Mouse (Mus musculus): ENCODE measurements around the gene Vmn1r18. TPM values are rescaled to one million over a fixed set of nuclear protein-coding genes. Genes with fewer than 3 reads are reported as not detected.

Vmn1r18 gene
- polyA plus RNA-seq (2012) = not detected in 2 replicates

GRCm38 (mm10) chr6:57395683-57396082, at the start of gene Vmn1r18:
Gene Vmn1r18 (minus strand): TSS chr6:57395783.

GRCm38 (mm10) chr6:57428630-57429029, 33.0 kb upstream of the Vmn1r18 start, which contains the start of gene Vmn1r20:
Gene Vmn1r20 (plus strand): TSS chr6:57428930.

DNA sequence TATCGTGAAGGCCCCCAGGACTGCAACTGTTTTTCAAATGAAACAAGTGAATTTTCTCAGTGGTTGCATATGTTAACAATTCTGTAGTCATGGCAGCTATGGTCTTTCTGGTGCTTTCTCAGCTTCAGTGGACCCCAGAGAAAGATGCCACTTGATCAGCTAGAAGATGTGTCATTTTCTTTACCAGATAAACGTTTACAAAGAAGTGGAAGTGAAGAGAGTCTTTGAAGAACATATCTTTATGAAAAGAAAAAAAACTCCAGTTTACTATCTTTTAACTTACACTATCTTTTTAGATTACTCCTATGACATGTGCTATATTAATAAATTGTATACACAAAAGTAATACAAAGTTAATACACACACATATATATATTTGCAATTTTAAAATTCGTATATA, 7.9 kb upstream of the Vmn1r18 start, which contains the start of gene Vmn1r19:
Gene Vmn1r19, plus strand, starts transcription at position 301 of the 400 bp plus-strand sequence.

DNA sequence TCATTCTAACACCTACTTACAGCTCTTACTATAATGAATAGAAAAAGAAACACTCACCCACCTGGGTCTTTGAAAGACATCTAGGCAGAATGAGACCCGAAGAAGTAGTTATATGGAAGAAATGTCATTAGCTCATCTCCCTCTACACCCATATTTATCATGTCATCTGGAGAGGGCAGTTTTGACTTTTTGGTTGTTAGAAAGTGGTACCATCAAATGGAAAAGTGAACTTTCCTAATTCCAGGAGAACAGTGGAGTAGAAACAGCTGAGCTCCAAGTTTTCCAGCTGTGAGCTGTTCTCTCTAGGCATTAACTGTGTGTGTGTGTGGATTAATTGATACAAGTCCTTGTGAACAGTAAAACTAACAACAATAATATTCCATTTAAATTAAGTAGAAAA, 32.0 kb downstream of the Vmn1r18 start, which contains the start of gene Vmn1r17:
Gene Vmn1r17, minus strand, starts transcription at position 101 of the 400 bp plus-strand sequence.

DNA sequence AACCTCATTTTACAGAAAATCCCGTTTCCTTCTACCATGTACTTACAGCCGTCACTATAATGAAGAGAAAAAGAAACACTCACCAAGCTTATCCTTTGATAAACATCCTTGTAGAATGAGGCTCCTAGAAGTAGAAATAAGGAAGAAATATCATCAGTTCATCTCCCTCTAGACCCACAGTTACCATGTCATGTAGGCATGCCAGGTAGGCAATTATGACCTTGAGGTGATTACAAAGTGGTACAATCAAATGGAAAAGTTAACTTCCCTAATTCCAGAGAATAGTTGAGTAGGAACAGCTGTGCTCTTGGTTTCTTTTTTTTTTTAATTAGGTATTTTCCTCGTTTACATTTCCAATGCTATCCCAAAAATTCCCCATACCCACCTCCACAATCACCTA, 66.2 kb downstream of the Vmn1r18 start, which contains the start of gene Vmn1r16:
Gene Vmn1r16, minus strand, starts transcription at position 101 of the 400 bp plus-strand sequence.

Other genes with a start within 250 kb of the Vmn1r18 start
- gene Vmn1r12, start 238.9 kb downstream of the Vmn1r18 start, polyA plus RNA-seq (2012) = not detected in 2 replicates
- not detected in 2 replicates for gene Vmn1r13, start 192.5 kb downstream of the Vmn1r18 start, polyA plus RNA-seq (2012)
- gene Vmn1r14, start 164.1 kb downstream of the Vmn1r18 start, polyA plus RNA-seq (2012) = 0.01 TPM in 1 of 2 replicates, not detected in the other
- not detected in 2 replicates for gene Vmn1r15, start 137.8 kb downstream of the Vmn1r18 start, polyA plus RNA-seq (2012)
- gene Vmn1r16, start 66.3 kb downstream of the Vmn1r18 start, polyA plus RNA-seq (2012) = not detected in 2 replicates
- not detected in 2 replicates for gene Vmn1r17, start 32.1 kb downstream of the Vmn1r18 start, polyA plus RNA-seq (2012)
- gene Vmn1r19, start 8.0 kb upstream of the Vmn1r18 start, polyA plus RNA-seq (2012) = not detected in 2 replicates
- not detected in 2 replicates for gene Vmn1r20, start 33.1 kb upstream of the Vmn1r18 start, polyA plus RNA-seq (2012)
- 0.13 and 0.17 TPM in 2 replicates for gene Ppm1k, start 139.7 kb upstream of the Vmn1r18 start, polyA plus RNA-seq (2012)
- 17.8 and 18.7 TPM in 2 replicates for gene Herc6, start 185.2 kb upstream of the Vmn1r18 start, polyA plus RNA-seq (2012)

Measured in megakaryocyte-erythroid progenitor cell, adult 5 weeks (primary cell).